Mouse (Mus musculus) forebrain, embryonic 11.5 days (tissue): Measurements from ENCODE around the gene Sla2. TPM values are rescaled to one million over a fixed set of nuclear protein-coding genes. Genes with fewer than 3 reads are reported as not detected.
"Not testable (repeated sequence)": the region's sequence is repeated elsewhere in the genome, so short reads cannot be mapped to it uniquely, and the experiment has no call there.

ENCODE experiments used
- ATAC-seq: fragments of 200-750 bp; cut with Nextera tagmentation; replicated peaks from 2 replicates; pipeline ENCODE4 v1.8.0; 2017; ENCODE audit warnings: moderate TSS enrichment; ENCODE audit not compliant: low FRiP score
- DNase-seq: peaks from one replicate; pipeline ENCODE4 v3.0.0-alpha.2; 2017; ENCODE audit warnings: low spot score
- H3K27ac ChIP-seq: fragments of 300-500 bp; sonication (generic); 2 replicates; pipeline ENCODE4 v1.5.1; 2014; ENCODE audit warnings: low read depth, low read length
- H3K27me3 ChIP-seq: fragments of 300-500 bp; sonication (generic); 2 replicates; pipeline ENCODE4 v1.6.1; 2014; ENCODE audit warnings: mild to moderate bottlenecking, low read length, mixed read lengths; ENCODE audit not compliant: control insufficient read depth, insufficient read depth
- H3K36me3 ChIP-seq: fragments of 300-500 bp; sonication (generic); 2 replicates; pipeline ENCODE4 v1.6.1; 2014; ENCODE audit warnings: mild to moderate bottlenecking, low read length, moderate library complexity, mixed read lengths; ENCODE audit not compliant: control insufficient read depth, insufficient read depth
- H3K4me1 ChIP-seq: fragments of 300-500 bp; sonication (generic); replicated peaks from 2 replicates; pipeline ENCODE4 v1.6.1; 2014; ENCODE audit warnings: low read length, mixed read lengths; ENCODE audit not compliant: control insufficient read depth, insufficient read depth
- H3K4me2 ChIP-seq: fragments of 300-500 bp; sonication (generic); 2 replicates; pipeline ENCODE4 v1.6.1; 2014; ENCODE audit warnings: low read depth, mild to moderate bottlenecking, low read length, moderate library complexity, mixed read lengths; ENCODE audit not compliant: severe bottlenecking
- H3K4me3 ChIP-seq: fragments of 300-500 bp; sonication (generic); 2 replicates; pipeline ENCODE4 v1.5.1; 2014; ENCODE audit warnings: low read depth, low read length
- H3K9ac ChIP-seq: fragments of 300-500 bp; sonication (generic); 2 replicates; pipeline ENCODE4 v1.6.1; 2014; ENCODE audit warnings: low read length
- H3K9me3 ChIP-seq: fragments of 300-500 bp; sonication (generic); 2 replicates; pipeline ENCODE4 v1.6.1; 2016; ENCODE audit warnings: low read length, mixed read lengths; ENCODE audit not compliant: control insufficient read depth
- WGBS: fragments of 180-500 bp; shearing (Covaris S2); extraction: QIAGEN DNeasy Blood & Tissue Kit; methylation state at CpG from one replicate; pipeline ENCODE4 v1.1.7; 2014; 5-methylcytosine and 5-hydroxymethylcytosine counted together
- polyA plus RNA-seq: library from polyadenylated mRNA; unstranded; fragments of >200 nt; fragmentation: Nextera tagmentation; extraction: Ambion mirVana; gene quantifications from 2 replicates; pipeline ENCODE4 v1.2.1, GENCODE M21; 2014

The Sla2 gene
- 0.73 and 0.83 TPM in 2 replicates for polyA plus RNA-seq

DNA sequence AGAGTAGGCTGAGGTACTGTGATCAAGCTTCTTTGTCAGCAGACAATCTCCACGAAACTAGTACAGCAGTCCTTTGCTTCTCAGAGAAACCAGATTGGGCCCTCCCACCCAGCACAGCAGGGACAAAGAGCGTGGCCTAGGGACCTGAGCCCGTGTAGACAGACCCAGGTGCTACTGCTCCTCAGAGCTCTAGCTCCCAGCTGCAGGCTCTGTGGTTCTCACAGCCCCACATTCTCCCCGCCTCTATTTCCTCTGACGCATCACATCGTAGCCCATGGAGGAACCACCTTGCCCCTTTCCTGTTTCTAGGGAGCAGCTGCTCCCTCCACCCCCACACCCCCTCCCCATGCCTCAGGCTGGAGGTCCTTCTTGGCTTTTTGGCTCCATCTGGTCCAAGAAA lies at the start of gene Sla2:
Gene Sla2 (minus strand): TSS at position 176 of the 400 bp plus-strand sequence.
- Histone ChIP-seq H3K27ac (no peak within 1 kb of the TSS), H3K9me3 (no peaks in the 10 kb centered on the region), H3K36me3 (no peaks in the 10 kb centered on the region), H3K4me1 (no peaks in the 10 kb centered on the region), H3K27me3 (no peaks in the 10 kb centered on the region), H3K4me3 (no peak within 1 kb of the TSS), H3K4me2 (no peak within 1 kb of the TSS), H3K9ac (no peak within 1 kb of the TSS)
- no peak for DNase-seq
- WGBS: 72% methylated on average over 6 of the region's 6 CpGs
- no peak for ATAC-seq

- no peaks in the 10 kb centered on the region for H3K27me3 ChIP-seq
- no peak overlapping the region for H3K9ac ChIP-seq
- H3K36me3 ChIP-seq: no peaks in the 10 kb centered on the region
- H3K4me2 ChIP-seq: no peak overlapping the region
- ATAC-seq: no peak
- H3K4me3 ChIP-seq: no peak overlapping the region
- DNase-seq: no peak
- WGBS: 83% methylated on average over 6 of the region's 6 CpGs
- no peaks in the 10 kb centered on the region for H3K4me1 ChIP-seq
- no peak overlapping the region for H3K27ac ChIP-seq
- no peaks in the 10 kb centered on the region for H3K9me3 ChIP-seq
Observed at GRCm38 (mm10) chr2:156935005-156935404, 48.0 kb upstream of the Sla2 start.

DNA sequence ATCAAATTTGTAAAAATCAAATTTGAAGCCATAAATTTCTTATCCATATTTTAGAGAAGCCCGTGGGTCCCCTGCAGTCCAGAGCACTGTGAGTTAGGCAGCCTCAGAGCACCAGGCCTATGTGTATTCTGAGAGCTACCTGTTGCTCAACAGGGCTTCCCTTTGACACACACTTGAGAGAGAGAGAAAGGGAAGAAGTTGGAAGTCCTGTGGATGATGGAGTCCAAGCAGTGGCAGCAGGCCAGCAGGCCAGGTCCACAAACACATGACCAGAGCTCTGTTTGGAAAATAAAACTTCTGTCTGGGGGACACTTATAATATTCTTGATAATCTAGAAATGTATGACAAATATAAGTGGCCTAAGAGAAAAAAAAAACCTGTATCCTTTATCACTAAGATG lies 46.4 kb upstream of the Sla2 start:
- ATAC-seq (no peak), DNase-seq (no peak)
- Histone ChIP-seq H3K9me3 (no peaks in the 10 kb centered on the region), H3K4me3 (no peak overlapping the region), H3K4me1 (no peaks in the 10 kb centered on the region), H3K27ac (no peak overlapping the region), H3K9ac (no peak overlapping the region), H3K27me3 (no peaks in the 10 kb centered on the region), H3K36me3 (no peaks in the 10 kb centered on the region), H3K4me2 (no peak overlapping the region)
- WGBS: 87% methylated on average over 1 of the region's 1 CpGs

DNA sequence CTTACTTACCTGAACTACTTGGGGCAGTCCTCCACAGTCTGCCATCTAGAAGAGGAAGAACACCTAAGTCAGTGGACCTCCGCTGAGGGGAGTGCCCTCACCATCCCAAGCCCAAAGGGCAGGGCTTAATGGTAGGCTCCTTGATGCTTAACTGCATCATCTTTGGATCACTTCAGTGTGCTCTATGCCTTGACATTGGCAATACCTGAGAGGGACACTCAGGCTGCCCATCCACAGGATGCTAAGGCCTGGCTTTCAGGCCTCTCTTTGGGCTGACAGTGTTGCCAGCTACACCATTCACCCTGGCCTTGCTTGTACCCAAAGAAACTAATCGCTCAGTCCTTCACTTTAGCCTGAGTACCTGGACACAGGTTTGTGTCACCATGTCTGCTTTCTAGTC lies 44.4 kb upstream of the Sla2 start:
- H3K4me2 ChIP-seq: no peak overlapping the region
- no peak overlapping the region for H3K27ac ChIP-seq
- no peak overlapping the region for H3K4me3 ChIP-seq
- H3K4me1 ChIP-seq: no peaks in the 10 kb centered on the region
- H3K27me3 ChIP-seq: no peaks in the 10 kb centered on the region
- no peaks in the 10 kb centered on the region for H3K36me3 ChIP-seq
- no peak overlapping the region for H3K9ac ChIP-seq
- H3K9me3 ChIP-seq: no peaks in the 10 kb centered on the region
- WGBS: 94% methylated on average over 2 of the region's 2 CpGs
- no peak for ATAC-seq
- DNase-seq: no peak

- no peak for ATAC-seq
- no peak overlapping the region for H3K9ac ChIP-seq
Observed at GRCm38 (mm10) chr2:156930549-156930948, 43.6 kb upstream of the Sla2 start.

DNA sequence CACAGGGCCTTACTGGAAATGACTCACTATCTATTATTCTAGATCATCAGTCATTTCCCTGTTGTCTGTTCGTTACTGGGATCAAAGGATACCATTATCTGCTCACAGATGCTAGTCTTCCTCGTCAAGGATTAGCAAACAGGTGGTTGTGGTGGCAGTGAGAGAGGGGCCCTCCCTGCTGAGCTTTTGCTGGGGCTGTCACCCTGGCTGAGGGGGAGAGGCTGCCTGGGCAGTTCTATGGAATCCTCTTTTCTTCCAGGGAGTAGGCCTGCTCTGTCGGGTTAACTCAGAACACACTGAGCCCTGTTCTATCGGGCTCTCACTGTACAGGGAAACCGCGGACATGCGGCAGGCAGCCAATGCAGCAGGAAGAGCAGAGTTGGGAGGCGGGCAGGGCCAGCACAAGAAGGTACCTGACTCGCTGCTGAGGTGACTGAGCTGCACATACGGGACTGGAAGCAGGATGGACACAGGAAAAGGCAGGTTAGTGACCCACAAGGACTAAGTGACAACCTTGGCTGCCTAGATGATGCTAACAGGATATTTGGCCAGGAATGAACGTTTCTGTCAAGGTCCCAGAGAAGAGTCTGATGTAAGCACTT lies 42.6 kb upstream of the Sla2 start:
- WGBS: 60% methylated on average over 11 of the region's 11 CpGs
- no peak for DNase-seq

More at GRCm38 (mm10) chr2:156930549-156930948, 43.6 kb upstream of the Sla2 start:
- Histone ChIP-seq H3K4me3 (no peak overlapping the region), H3K4me2 (no peak overlapping the region), H3K36me3 (no peaks in the 10 kb centered on the region), H3K27ac (no peak overlapping the region), H3K9me3 (no peaks in the 10 kb centered on the region), H3K27me3 (no peaks in the 10 kb centered on the region), H3K4me1 (no peaks in the 10 kb centered on the region)
- no peak for DNase-seq
- WGBS: 90% methylated on average over 6 of the region's 6 CpGs

DNA sequence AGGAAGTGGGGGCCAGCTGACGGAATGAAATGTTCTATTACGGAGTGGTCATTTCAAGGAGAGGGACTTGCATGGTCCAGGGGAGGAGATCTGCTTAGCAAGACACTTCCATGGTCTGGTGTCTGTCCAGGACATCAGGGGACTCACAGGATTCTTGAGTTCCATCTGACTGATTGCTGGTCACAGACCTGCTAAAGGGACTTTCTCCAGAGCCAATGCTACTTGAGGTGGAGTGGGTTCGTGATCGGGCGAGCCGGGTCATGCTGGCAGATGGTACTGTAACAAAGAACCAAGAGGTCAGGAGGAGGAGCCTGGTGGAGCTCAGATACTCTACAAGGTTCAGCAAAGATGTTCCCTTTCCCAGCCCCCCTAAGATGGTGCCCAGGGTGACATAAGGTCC lies 41.6 kb upstream of the Sla2 start:
- no peak for ATAC-seq

More for the DNA sequence above, 42.6 kb upstream of the Sla2 start:
- H3K4me1 ChIP-seq: no peaks in the 10 kb centered on the region
- no peak overlapping the region for H3K27ac ChIP-seq
- no peak overlapping the region for H3K9ac ChIP-seq
- ATAC-seq: no peak
- no peaks in the 10 kb centered on the region for H3K36me3 ChIP-seq
- H3K4me3 ChIP-seq: no peak overlapping the region
- H3K4me2 ChIP-seq: no peak overlapping the region
- no peaks in the 10 kb centered on the region for H3K27me3 ChIP-seq
- H3K9me3 ChIP-seq: no peaks in the 10 kb centered on the region

GRCm38 (mm10) chr2:156927663-156928062 lies 40.7 kb upstream of the Sla2 start:
- Histone ChIP-seq H3K9ac (no peak overlapping the region), H3K4me1 (no peaks in the 10 kb centered on the region), H3K27me3 (no peaks in the 10 kb centered on the region), H3K9me3 (no peaks in the 10 kb centered on the region), H3K4me2 (no peak overlapping the region), H3K36me3 (no peaks in the 10 kb centered on the region), H3K4me3 (no peak overlapping the region), H3K27ac (no peak overlapping the region)
- ATAC-seq (no peak), DNase-seq (no peak)
- WGBS: 90% methylated on average over 6 of the region's 6 CpGs

More for the DNA sequence above, 41.6 kb upstream of the Sla2 start:
- WGBS: 96% methylated on average over 6 of the region's 6 CpGs
- Histone ChIP-seq H3K9me3 (no peaks in the 10 kb centered on the region), H3K27ac (no peak overlapping the region), H3K4me1 (no peaks in the 10 kb centered on the region), H3K4me3 (no peak overlapping the region), H3K36me3 (no peaks in the 10 kb centered on the region), H3K4me2 (no peak overlapping the region), H3K27me3 (no peaks in the 10 kb centered on the region), H3K9ac (no peak overlapping the region)
- no peak for DNase-seq

DNA sequence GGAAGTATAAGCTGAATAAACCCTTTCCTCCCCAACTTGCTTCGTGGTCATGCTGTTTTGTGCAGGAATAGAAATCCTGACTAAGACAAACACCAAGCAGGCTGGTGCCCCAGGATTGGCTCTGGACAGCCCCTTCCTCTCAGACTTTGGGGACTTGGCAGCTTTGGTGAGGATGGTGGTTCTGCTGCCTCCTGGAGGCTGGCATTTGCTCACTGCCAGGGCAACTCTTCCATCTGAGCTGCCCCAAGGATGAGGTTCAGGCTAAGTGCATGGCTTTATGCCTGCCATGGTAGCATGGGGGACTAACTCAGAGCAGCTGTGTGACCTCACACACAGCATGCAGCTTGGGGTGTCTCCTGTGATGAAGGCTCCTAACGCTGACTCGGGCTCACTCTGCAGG lies 38.6 kb upstream of the Sla2 start:
- not testable (repeated sequence) for H3K4me2 ChIP-seq, ATAC-seq, H3K9ac ChIP-seq, H3K4me1 ChIP-seq, DNase-seq, H3K36me3 ChIP-seq, H3K4me3 ChIP-seq, H3K27me3 ChIP-seq, H3K27ac ChIP-seq, H3K9me3 ChIP-seq
- WGBS: 84% methylated on average over 3 of the region's 3 CpGs
